Mouse (Mus musculus) hindbrain, embryonic 12.5 days (tissue): Measurements from ENCODE around the gene Egfem1. TPM values are rescaled to one million over a fixed set of nuclear protein-coding genes. Genes with fewer than 3 reads are reported as not detected.

Experiments
- ATAC-seq: fragments of 200-750 bp; cut with Nextera tagmentation; 2 replicates; pipeline ENCODE4 v1.8.0; 2017; ENCODE audit warnings: moderate TSS enrichment; ENCODE audit not compliant: low FRiP score
- H3K27ac ChIP-seq: fragments of 300-500 bp; sonication (generic); 2 replicates; pipeline ENCODE4 v1.5.1; 2016; ENCODE audit warnings: mild to moderate bottlenecking
- H3K27me3 ChIP-seq: fragments of 300-500 bp; sonication (generic); 2 replicates; pipeline ENCODE4 v1.6.1; 2016; ENCODE audit warnings: mild to moderate bottlenecking
- H3K36me3 ChIP-seq: fragments of 300-500 bp; sonication (generic); 2 replicates; pipeline ENCODE4 v1.6.1; 2016; ENCODE audit warnings: mild to moderate bottlenecking
- H3K4me1 ChIP-seq: fragments of 300-500 bp; sonication (generic); 2 replicates; pipeline ENCODE4 v1.6.1; 2016
- H3K4me2 ChIP-seq: fragments of 300-500 bp; sonication (generic); replicated peaks from 2 replicates; pipeline ENCODE4 v1.6.1; 2016; ENCODE audit warnings: mild to moderate bottlenecking
- H3K4me3 ChIP-seq: fragments of 300-500 bp; sonication (generic); 2 replicates; pipeline ENCODE4 v1.5.1; 2016; ENCODE audit warnings: mild to moderate bottlenecking
- H3K9ac ChIP-seq: fragments of 300-500 bp; sonication (generic); 2 replicates; pipeline ENCODE4 v1.6.1; 2016; ENCODE audit warnings: mild to moderate bottlenecking, moderate library complexity
- H3K9me3 ChIP-seq: fragments of 300-500 bp; sonication (generic); replicated peaks from 2 replicates; pipeline ENCODE4 v1.6.1; 2016; ENCODE audit warnings: mild to moderate bottlenecking
- WGBS: fragments of 180-500 bp; shearing (Covaris S2); methylation state at CpG from one replicate; pipeline ENCODE4 v1.1.7; 2016; 5-methylcytosine and 5-hydroxymethylcytosine counted together
- polyA plus RNA-seq: library from polyadenylated mRNA; unstranded; fragments of >200 nt; fragmentation: Nextera tagmentation; extraction: Ambion mirVana; gene quantifications from 2 replicates; pipeline ENCODE4 v1.2.1, GENCODE M21; 2016

The Egfem1 gene
- polyA plus RNA-seq, 1 experiment from 2014 or later: 5.1 TPM

DNA sequence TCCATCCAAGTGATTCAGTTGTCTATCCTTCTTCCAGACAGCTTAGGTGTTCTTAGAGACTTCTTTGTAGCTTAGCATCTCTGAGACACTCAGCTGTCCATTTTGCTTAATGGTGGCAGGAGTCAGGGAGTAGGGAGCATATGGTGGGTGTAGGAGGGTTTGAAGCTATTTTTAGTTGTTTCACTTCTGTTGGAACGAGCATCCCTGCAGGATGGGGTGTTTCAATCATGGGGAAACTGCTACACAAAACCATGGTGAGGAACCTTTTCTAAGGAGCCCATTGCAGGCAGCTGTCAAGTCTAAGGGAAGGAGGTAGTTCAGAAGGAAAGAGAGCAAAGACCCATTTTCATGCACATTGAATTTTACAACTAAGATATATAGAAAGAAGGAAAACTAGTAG lies 458.1 kb downstream of the Egfem1 start:
- H3K27me3 ChIP-seq: no peaks in the 10 kb centered on the region

DNA sequence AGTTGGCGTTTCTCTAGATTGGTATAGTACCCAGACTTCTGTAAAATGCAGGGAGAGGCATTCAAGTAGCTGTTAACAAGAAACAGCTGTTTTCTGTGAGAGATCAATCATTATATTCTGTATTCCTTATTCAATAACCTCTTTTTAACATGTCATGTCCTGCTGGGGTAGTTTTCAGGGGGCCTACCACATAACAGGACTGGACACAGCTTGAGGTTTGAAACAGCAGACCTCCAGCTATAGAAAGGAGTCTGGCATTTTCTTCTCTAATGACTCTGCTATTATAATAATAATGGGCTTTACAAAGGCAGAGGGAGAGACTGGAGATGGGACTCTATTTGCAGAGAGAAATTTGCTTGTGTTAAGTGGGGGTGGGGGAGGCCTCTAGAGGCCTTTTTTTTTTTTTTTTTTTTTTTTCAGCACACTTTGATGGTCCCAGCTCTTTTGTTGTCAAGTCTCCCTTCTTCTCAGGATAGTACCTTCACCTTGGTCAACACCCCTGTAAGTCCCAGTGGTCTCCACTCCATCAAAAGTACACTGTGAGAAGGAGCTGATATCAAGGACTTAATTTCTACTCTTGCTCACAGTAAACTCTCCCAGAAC lies 459.8 kb downstream of the Egfem1 start:
- no peaks in the 10 kb centered on the region for H3K27me3 ChIP-seq
- no peaks in the 10 kb centered on the region for H3K9me3 ChIP-seq
- H3K27ac ChIP-seq: no peak overlapping the region
- no peaks in the 10 kb centered on the region for H3K36me3 ChIP-seq
- H3K4me2 ChIP-seq: no peak overlapping the region
- no peak overlapping the region for H3K9ac ChIP-seq
- WGBS: 10% methylated on average over 1 of the region's 1 CpGs
- no peak overlapping the region for H3K4me3 ChIP-seq
- peak; percentile 89 for ATAC-seq
- H3K4me1 ChIP-seq: no peaks in the 10 kb centered on the region; the same call in 1 of the 2 replicates

More for the DNA sequence above, 458.1 kb downstream of the Egfem1 start:
- 48% methylated on average over 1 of the region's 1 CpGs for WGBS
- H3K4me3 ChIP-seq: no peak overlapping the region
- no peaks in the 10 kb centered on the region; the same call in 1 of the 2 replicates for H3K4me1 ChIP-seq
- H3K36me3 ChIP-seq: no peaks in the 10 kb centered on the region
- H3K9ac ChIP-seq: no peak overlapping the region
- H3K9me3 ChIP-seq: no peaks in the 10 kb centered on the region
- no peak overlapping the region for H3K4me2 ChIP-seq
- no peak overlapping the region for H3K27ac ChIP-seq
- ATAC-seq: no peak

DNA sequence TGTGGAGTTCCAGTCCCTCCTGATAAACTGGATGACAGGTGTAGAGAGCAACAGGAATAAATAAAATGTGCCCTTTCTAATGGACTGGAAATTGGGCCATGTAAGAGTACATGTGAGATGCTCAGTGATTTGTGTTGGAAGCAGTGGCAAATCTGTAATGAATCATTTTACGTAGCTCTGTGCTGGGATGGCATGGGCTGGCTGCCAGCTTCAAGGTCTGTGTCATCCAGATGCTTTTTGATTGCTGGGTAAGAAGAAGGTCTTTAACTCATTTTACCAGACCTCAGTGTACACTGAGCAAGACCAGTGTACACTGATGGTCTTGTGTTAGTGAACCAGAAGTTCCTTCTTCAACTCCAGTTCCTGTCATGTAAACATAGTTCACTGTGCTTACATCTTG lies 462.2 kb downstream of the Egfem1 start:
- Histone ChIP-seq H3K9me3 (no peaks in the 10 kb centered on the region), H3K4me3 (no peak overlapping the region), H3K36me3 (no peaks in the 10 kb centered on the region), H3K4me1 (no peaks in the 10 kb centered on the region; the same call in 1 of the 2 replicates), H3K9ac (no peak overlapping the region), H3K4me2 (no peak overlapping the region), H3K27ac (no peak overlapping the region), H3K27me3 (no peaks in the 10 kb centered on the region)
- WGBS: 81% methylated on average over 1 of the region's 1 CpGs
- no peak for ATAC-seq

DNA sequence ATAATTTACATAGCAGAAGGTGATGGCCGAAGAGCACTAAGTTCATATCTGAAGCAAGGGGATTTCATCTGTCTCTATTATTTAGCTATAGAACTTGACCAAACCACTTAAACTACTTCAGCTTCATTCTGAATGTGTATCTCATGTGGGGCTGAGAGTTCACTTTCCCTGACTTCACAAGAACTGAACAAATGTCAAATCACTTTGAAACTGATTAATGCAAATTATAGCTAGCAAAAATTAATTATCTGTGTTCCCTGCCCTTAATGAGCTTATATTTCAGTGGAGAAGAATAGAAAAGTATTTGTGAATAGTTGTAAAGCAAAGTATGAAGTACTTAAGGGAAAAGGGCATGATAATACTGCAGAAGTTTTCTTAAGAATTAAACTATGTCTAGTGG lies 481.3 kb downstream of the Egfem1 start:
- Histone ChIP-seq H3K27ac (no peak overlapping the region), H3K4me1 (no peaks in the 10 kb centered on the region), H3K27me3 (no peaks in the 10 kb centered on the region), H3K9ac (no peak overlapping the region), H3K9me3 (no peaks in the 10 kb centered on the region), H3K4me3 (no peak overlapping the region), H3K4me2 (no peak overlapping the region), H3K36me3 (no peaks in the 10 kb centered on the region)
- WGBS: 88% methylated on average over 1 of the region's 1 CpGs
- no peak for ATAC-seq

DNA sequence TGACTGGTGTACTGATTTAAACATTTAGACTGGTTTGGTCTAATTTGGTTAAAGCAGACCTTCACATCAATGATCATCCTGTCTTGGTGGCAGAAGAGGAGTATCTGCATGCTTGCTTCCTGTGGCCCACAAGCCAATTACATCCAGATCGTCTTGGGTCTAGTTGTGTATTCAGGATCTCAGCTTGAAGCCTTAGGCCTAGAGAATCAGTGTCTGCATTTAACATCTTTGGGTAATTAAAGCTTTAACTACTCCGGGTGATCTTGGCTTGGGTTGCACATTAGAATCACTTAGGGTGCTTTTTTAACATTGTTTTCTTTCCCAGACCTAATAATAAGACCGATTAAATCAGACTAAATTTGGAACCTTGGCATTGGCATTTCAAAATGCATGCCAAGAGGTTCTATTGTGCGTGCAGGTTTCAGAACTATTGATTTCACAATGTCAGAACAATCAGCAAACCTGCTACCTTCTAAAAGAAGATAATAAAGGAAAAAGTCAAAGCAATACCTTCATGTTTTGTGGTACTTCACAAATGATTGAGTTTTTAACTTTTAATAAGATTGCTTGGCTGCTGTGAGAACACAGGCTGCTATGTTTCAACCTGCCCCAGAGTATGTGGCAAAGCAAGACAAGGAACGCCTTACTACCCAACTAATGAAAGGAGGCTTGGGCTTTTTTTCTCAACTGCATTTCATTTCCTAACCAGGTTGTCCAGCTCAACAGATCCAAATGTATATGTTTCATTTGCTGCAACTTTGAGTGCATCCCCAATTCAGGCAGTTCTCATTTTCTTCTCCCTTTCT lies 496.4 kb downstream of the Egfem1 start:
- Histone ChIP-seq H3K4me1 (no peaks in the 10 kb centered on the region), H3K36me3 (no peaks in the 10 kb centered on the region), H3K27ac (no peak overlapping the region), H3K4me3 (no peak overlapping the region), H3K9me3 (no peaks in the 10 kb centered on the region), H3K4me2 (no peak overlapping the region), H3K27me3 (no peaks in the 10 kb centered on the region), H3K9ac (no peak overlapping the region)
- no peak for ATAC-seq
- 59% methylated on average over 5 of the region's 5 CpGs for WGBS

DNA sequence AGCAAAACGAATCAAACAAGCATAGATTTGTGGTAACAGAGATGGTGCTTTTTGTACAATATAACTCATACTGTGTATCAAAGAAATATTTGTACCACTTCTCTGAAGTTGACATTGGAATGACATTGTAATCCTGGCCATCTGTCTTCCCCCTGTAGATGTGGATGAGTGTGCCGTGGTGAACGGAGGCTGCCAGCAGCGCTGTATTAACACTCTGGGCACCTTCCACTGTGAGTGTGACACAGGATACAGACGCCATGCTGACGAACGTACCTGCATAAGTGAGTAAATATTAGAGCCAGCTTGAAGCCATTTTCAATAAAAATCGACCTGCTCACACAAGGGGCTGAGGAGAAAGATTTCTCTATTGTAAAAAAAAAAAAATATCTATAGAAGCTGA lies 500.9 kb downstream of the Egfem1 start:
- Histone ChIP-seq H3K27me3 (no peaks in the 10 kb centered on the region), H3K4me3 (no peak overlapping the region), H3K9ac (no peak overlapping the region), H3K27ac (no peak overlapping the region), H3K9me3 (no peaks in the 10 kb centered on the region), H3K36me3 (no peaks in the 10 kb centered on the region), H3K4me2 (no peak overlapping the region), H3K4me1 (no peaks in the 10 kb centered on the region)
- 70% methylated on average over 8 of the region's 8 CpGs for WGBS
- no peak for ATAC-seq

DNA sequence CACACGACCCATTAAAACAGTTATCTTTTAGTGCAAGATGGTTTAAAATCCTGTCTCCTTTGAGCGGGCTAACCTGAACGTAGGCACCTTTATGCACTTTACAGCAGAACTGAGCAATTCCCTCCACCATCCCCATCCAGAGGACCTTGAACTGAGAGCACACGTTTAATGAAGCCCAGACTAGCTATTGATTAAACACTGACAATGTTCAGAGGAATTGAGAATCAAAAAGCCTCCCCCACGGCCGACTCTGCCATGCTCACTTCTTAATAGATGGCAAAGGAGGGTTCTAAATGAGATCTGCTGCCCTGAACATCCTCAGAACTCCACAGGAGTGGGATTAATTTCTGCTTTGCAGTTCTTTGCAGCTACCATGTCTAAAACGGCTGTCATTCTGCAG lies 520.3 kb downstream of the Egfem1 start:
- Histone ChIP-seq H3K4me2 (no peak overlapping the region), H3K27ac (no peak overlapping the region), H3K9me3 (no peaks in the 10 kb centered on the region), H3K4me3 (no peak overlapping the region), H3K4me1 (no peaks in the 10 kb centered on the region), H3K27me3 (no peaks in the 10 kb centered on the region), H3K36me3 (no peaks in the 10 kb centered on the region), H3K9ac (no peak overlapping the region)
- ATAC-seq: no peak
- WGBS: 66% methylated on average over 7 of the region's 7 CpGs

DNA sequence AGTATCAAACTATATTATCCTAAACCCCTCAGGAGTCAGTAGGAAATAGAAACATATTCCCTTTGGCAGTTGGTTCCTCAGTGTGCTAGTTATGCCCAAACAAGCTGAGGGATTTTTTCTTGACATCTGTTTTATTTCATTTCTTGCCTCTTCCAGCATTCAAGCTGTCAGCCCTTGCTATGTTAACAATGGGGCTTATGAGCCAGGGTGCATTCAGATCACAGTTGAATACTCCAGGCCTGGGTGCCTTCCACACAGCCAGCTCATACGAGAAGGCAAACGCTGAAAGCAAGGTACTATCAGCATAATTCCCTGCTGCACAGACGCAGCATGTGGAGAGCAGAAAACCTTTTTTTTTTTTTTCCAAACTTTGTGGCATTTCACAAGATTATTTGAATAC lies 526.9 kb downstream of the Egfem1 start:
- Histone ChIP-seq H3K4me2 (no peak overlapping the region), H3K4me3 (no peak overlapping the region), H3K27me3 (no peaks in the 10 kb centered on the region), H3K4me1 (no peaks in the 10 kb centered on the region), H3K9ac (no peak overlapping the region), H3K27ac (no peak overlapping the region), H3K36me3 (no peaks in the 10 kb centered on the region), H3K9me3 (no peaks in the 10 kb centered on the region)
- WGBS: 37% methylated on average over 3 of the region's 3 CpGs
- ATAC-seq: no peak

DNA sequence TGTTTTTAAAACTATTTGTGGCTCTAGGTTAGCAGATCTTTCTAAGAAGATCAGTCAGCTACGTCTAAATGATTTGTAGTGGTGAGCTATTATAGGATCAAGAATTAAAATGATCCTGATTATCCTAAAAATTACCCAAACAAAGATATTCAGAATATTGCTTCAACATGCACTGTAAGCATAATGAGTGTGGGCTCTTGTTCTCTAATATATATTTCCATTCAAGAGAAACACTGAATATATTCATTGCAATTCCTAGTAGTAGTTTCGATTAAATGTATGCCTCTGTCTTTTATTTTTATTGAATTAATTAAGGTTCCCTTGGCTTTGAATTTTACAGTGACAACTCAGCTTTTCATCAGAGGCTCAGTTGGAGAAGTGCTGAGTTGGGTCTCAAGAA lies 527.4 kb downstream of the Egfem1 start:
- Histone ChIP-seq H3K4me3 (no peak overlapping the region), H3K4me1 (no peaks in the 10 kb centered on the region), H3K9me3 (no peaks in the 10 kb centered on the region), H3K27me3 (no peaks in the 10 kb centered on the region), H3K27ac (no peak overlapping the region), H3K4me2 (no peak overlapping the region), H3K9ac (no peak overlapping the region), H3K36me3 (no peaks in the 10 kb centered on the region)
- 83% methylated on average over 2 of the region's 2 CpGs for WGBS
- no peak for ATAC-seq

DNA sequence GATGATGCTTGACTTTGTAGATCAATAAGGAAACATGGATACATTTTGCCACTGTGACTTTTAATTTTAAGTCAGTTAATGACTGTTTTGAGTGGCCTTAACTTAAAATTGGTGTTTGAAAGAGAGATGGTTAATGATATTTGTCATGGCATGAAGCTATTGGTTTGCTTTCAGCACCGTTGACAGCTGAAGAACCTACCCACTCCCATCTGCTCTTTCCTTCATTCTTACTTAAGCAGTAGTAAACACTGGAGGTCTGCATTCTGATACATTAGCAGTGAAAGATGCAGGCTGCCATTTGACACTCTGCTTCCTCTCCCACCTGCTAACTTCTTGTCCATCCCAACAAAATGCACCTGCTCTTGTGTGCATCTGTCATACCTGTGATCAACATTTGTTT lies 537.8 kb downstream of the Egfem1 start:
- WGBS: 83% methylated on average over 1 of the region's 1 CpGs
- no peak overlapping the region for H3K9ac ChIP-seq
- no peaks in the 10 kb centered on the region for H3K9me3 ChIP-seq
- no peak overlapping the region for H3K4me2 ChIP-seq
- H3K4me3 ChIP-seq: no peak overlapping the region
- H3K36me3 ChIP-seq: no peaks in the 10 kb centered on the region
- no peaks in the 10 kb centered on the region for H3K4me1 ChIP-seq
- H3K27ac ChIP-seq: no peak overlapping the region
- H3K27me3 ChIP-seq: no peaks in the 10 kb centered on the region
- no peak for ATAC-seq

DNA sequence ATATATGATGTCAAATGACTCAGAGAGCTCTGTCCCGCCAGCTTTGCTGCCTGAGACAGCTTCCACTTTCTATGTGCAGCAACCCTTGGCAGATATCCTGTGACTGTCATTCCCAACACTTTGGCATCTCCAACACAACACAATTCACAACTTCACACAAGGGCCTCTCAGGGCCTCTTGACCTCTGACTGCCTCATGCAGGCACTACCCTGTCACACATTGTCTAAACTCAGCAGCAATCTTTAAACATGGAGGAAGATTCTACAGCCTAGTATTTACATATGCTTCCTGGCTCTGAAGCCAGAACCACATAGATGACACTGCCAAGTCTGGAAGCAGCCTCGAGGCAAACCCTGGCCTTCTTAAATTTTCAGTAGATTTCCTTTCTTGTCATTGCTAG lies 558.0 kb downstream of the Egfem1 start:
- H3K9ac ChIP-seq: no peak overlapping the region
- H3K27ac ChIP-seq: no peak overlapping the region
- H3K4me1 ChIP-seq: no peaks in the 10 kb centered on the region
- H3K4me2 ChIP-seq: no peak overlapping the region
- no peaks in the 10 kb centered on the region for H3K36me3 ChIP-seq
- ATAC-seq: no peak
- no peaks in the 10 kb centered on the region for H3K27me3 ChIP-seq
- H3K4me3 ChIP-seq: no peak overlapping the region
- no peaks in the 10 kb centered on the region for H3K9me3 ChIP-seq
- WGBS: 55% methylated on average over 2 of the region's 2 CpGs

DNA sequence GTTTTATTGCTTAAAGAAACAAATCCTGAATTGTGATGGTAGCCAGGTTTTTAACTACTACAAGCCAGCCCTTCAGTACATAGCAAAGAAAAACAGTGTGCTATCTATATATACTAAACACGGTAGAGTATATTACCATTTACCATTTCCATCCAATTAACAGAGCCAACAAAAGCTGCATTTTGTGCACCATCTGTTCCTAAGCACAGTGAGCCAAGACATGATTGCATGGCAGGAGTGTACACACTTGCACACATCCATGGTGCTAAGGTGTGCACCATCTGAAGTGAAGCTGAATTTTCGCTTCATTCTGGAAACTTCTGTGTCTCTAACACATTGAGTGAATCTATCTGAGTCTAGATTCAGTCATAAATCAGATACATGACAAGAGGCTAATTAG lies 585.0 kb downstream of the Egfem1 start:
- no peaks in the 10 kb centered on the region for H3K9me3 ChIP-seq
- 89% methylated on average over 2 of the region's 2 CpGs for WGBS
- H3K4me2 ChIP-seq: no peak overlapping the region
- no peak overlapping the region for H3K4me3 ChIP-seq
- H3K36me3 ChIP-seq: no peaks in the 10 kb centered on the region
- no peaks in the 10 kb centered on the region for H3K4me1 ChIP-seq
- H3K9ac ChIP-seq: no peak overlapping the region
- H3K27ac ChIP-seq: no peak overlapping the region
- H3K27me3 ChIP-seq: no peaks in the 10 kb centered on the region
- ATAC-seq: no peak
